Mouse (Mus musculus) adrenal gland, postnatal 10 days (tissue): ENCODE results near the gene Zic1. TPM values are rescaled to one million over a fixed set of nuclear protein-coding genes. Genes with fewer than 3 reads are reported as not detected.

Experiments used
- DNase-seq: peaks from one replicate; pipeline ENCODE4 v3.0.0; 2021; ENCODE audit warnings: mixed read lengths
- total RNA-seq, 2 experiments: library from RNA; stranded (reverse); gene quantifications; 2 replicates each; pipeline ENCODE4 v1.2.3; 2021

Zic1 gene
- total RNA-seq, 2 experiments from 2014 or later: 0.18 to 0.51 TPM

DNA sequence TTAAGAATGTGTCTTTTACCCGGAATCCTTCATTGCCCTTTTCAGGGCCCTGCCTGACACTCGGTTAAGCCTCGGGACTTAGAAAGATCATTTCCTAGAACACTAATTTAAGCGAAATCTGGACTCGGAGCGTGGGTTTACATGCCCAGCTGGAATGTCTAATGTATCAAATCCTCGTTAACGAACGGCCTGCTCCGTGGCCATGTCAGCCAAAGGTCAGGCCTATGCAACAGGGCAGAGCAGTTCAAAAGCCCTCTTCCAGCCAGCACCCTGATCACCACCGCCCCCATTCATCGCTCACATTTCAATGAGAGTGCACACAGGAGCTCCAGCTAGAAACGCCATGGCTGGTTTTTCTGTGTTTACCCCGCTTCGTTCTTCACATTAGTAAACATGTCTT, 12.8 kb downstream of the Zic1 start:
- DNase-seq: no peak

DNA sequence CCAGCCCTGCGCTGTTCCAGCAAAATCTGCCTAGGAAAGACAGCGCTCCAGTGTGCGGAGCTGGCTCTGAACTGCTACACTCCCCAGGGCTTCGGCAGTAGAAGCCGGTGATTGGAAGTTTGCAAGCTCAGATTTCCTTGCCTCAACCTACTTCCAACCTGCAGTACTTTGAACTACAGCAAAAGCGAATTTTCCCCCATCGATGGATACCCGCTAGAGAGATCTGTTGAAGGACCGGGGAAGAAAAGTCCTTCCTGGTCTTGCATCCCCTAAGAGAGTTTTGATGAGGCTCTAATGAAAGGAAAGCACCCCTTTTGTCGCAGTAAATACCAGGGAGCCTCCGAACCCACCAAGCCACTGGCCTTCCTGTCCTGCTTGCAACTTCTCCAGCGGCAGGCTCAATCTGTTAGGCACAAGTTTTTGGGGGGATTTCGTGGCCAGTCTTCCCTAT, 13.6 kb downstream of the Zic1 start:
- DNase-seq: no peak

DNA sequence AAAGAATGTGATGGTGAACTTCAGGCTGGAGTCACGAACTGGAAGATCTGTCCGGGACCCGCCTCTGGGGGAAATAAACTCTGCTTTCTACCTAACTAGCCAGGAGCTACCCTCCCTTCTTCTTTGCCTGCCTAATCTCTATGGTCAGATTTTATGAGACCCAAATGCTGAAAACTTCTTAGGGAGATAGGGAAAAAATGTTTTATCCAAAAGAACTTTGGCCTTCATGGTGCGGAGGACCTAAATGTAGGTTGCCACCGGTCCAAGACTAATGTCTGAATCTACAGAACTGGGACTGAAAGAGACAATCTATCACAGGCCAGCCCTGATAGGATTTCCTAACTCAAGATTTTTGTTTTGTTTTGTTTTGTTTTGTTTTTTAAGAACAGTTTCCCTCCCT, 14.2 kb downstream of the Zic1 start:
- DNase-seq: no peak

DNA sequence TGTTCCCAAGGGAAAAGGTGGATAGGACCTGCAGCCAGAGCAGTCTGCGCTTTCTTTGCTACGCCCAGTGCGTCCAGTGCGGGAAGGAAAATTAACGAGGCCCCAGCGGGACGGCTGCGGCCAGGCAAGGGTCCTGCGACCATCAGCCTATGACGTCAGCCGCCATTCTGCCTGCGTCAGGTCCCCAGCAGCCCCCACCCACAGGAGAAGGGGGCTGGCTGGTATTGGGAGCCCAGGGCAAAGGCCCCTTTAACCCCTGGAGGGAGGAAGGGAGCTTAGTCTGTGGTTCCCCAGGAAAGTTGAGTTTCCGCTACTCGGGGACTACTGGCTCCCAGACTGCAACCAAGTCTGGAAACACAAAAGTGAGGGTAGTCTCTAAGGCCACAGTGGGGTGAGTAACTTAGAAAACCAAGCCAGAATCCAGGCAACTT, 14.7 kb downstream of the Zic1 start:
- DNase-seq: no peak

DNA sequence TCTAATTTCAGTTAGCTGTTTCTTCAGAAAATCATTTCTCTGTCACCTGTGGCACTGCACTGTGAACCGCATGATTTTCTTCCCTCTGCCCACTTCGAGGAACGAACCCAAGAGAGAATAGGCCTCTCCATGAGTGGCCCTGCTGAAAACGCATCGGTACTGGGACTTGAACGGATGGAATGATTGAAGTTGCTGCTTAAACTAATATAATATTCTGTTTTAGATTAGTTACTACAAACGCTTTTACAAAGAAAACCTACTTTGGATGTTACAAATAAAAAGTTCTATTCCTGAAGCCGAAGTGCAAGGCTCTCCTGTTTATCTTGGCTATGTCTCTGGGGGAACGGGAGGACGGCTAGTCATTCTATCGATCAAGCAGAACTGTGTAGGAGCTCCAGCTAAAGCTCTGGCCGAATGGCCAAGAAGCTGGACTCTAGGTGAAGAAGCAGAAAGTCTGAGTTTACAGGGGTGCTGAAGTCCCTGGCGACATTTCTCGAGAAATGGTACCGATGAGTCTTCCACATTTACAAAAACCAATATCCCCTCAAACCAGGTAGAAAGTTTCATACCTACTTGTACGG, 15.3 kb downstream of the Zic1 start:
- no peak for DNase-seq

DNA sequence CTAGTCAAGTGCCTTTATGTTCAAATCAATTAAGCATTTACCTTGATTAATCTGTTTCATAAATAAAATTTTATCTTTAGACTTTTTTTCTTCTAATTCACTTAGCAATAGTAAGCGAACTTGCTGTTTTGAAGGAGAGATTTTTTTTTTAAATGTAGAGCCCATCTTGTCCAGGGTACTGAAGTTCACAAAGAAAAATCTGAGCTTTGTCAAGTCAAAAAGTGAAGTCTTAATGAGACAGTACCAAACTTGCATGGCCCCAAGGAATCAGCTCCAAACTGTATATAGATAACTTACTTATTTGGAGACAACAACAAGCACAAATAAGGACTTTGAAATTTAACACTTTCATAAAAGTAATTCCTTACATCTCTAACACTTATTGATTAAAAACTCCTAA, 16.9 kb downstream of the Zic1 start:
- DNase-seq: no peak

DNA sequence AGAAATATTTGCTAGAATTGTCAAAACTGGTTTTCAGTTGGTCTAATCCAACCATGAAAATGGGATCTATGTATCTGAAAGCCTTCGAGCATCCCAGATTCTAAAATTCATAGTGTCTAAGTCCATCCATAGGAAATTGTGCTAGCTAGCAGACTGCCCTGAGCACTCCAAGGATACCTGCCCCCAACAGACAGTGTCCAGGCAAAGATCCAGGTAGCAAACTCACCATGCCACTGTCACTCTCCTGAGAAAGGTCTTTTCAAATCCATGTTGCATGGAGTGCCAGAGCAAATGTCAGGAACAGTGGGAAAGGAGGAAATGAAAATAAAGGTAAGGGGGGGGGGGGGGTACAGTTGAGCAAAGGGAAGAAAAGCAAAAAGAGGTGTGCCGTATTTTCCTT, 18.0 kb downstream of the Zic1 start:
- DNase-seq: no peak

Other genes with a start within 250 kb of the Zic1 start
- not detected for gene Zic4, start 3.4 kb downstream of the Zic1 start, total RNA-seq